Mouse (Mus musculus) adrenal gland, postnatal 25 days (tissue): ENCODE data around the gene Wrap53. TPM values are rescaled to one million over a fixed set of nuclear protein-coding genes. Genes with fewer than 3 reads are reported as not detected.
A peak's percentile ranks its signal among the peaks of the same experiment; 100 is the strongest.
"Not testable (repeated sequence)": the region's sequence is repeated elsewhere in the genome, so short reads cannot be mapped to it uniquely, and the experiment has no call there.

ENCODE experiments used
- DNase-seq: peaks from one replicate; pipeline ENCODE4 v3.0.0; 2021; ENCODE audit warnings: mixed read lengths
- total RNA-seq: library from RNA; stranded (reverse); gene quantifications from 2 replicates; pipeline ENCODE4 v1.2.3, GENCODE M21; 2021

Wrap53 gene
- total RNA-seq, 1 experiment from 2014 or later = 12.9 TPM

DNA sequence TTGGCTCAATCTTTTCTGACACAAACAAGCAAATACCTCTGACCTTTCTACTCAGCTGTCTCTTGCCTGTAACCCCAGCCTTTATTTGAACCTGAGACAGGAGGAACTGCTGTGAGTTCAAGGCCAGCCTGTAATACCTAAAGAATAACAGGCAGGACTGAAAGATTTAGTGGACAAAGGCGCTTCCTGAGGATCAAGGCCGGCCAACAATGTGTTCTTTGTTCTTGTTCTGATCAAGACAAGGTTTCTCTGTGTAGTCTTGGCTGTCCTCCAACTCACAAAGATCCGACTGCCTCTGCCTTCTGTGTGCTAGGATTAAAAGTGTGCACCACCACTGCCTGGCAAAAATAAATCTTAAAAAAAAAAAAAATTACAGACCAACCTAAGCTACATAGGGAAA is 15.7 kb downstream of the Wrap53 start:
- no peak for DNase-seq

DNA sequence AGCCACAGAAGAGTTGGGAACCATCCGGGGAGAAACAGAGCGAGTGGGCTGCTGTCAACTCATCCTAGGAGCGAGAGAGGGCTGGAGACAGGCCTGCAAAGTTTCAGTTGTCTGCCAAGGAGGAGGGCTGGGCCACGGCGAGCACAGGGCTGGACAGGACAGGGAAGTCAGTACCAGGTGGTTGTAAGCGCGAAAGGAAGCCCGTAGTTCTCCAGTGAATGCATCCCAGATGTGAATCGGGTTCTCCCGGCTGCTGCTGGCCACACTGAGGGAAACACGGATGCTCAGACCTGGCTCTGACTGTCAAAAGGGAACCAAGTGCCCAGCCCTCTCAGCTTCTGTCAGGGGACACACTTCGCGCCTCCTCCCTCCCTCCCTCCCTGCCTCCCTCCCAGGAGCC is 16.7 kb downstream of the Wrap53 start:
- no peak for DNase-seq

DNA sequence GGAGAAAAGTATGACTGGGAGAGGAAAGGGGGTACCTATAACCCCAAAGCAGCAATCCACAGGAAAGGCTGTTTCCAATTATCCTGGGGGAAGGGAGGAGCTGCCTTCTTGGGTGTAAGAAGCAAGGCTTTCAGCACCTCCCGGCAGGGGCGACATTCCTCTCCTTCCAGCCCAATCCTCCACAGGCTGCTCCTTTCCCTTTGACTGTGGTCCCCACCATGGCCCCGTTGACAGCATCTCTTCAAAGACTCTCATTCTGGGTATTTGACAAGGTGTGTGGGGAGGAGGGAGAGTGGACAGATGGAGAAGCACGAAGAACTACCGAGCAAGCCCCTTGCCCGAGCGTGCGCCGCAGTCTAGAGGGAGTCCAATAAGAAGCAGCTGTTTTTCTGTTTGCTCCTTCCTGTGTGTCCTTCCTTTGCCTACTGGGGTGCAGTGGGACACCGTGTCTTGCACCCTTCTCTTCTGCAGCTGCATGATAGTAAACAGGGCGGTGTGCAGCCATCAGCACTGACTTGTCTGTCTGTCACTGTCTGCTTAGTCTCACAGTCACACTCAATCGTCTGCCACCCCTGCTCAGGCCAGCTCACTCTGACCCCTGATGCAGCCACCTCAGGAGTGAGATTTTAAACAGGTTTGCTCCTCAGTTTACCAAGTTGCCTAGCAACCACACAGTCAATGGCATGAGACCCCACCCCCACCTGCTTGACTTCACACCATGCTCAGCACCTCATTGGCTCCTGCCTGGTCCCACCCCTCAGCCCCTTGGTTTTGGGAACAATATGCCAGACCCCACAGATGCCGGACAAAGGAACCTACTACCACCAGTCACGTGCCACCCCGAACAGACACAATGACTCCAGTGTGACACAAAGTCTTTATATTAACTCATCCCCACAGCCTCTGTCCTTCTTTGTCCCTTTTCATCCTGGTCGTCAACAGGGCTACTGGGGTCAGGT is 18.9 kb downstream of the Wrap53 start:
- no peak for DNase-seq

DNA sequence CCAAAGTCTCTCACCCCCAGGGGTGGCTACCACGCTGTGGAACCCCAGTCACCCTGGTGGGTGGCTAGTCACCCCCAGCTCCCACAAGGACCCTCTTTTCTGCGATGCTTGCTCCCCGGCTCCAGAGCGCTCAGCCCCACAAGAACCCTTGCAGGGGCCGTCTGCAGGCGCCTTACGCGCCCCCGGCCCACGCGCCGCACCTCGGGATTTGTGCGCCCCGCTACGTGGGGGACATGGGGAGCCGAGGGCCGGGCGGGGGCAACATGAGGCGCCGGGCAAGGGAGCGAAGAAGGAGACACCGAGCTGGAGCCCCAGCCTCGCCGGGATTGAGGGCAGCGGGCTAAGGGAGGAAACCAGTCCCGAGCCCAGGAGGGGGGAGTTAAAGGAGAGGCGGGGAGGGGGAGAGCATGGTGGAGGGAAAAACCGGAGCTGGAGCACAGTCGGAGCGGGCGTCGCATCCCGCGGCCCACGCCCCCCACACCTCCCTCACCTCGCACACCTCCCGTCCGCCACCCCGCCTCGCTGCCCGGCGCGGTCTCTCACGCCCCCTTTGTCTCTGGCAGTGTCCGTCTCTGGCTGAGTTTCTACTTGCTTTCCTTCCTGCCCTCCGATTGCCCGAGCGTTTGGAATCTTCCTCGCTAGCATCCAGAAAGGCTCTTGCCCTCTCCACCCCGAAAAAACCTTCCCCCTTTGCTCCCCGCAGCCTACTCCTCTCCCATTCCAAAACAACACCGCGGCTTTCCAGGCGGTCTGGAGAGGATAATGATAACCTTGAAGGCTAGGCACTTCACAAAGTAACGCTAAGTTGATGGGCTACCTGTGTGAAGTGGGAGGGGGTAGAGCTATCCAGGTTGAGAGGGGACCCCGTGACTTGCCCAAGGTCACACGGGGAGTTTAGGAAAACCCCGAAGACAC is 19.9 kb downstream of the Wrap53 start, which contains the start of gene Efnb3:
Efnb3 (minus strand) TSS at position 355 of the 915 bp plus-strand sequence.
- DNase-seq = no peak

DNA sequence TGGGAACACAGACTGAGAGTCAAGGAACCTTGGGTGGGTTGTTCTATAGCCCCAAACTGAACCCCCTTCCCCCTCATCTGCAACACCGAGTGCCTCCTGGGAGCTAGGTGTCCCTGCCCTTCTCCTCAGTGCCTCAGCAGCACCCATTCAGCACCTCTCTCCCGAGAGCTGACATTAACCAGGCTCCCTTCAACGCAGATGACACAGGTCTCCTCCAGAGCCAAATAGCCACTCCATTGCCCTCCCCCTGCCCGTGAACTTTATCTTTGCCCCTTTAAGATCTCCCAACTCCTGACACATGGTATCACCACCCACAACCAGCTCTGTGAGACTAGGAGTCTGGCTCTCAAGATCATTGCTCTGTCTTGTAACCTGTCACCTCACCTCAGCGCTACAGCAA is 20.9 kb downstream of the Wrap53 start:
- no peak for DNase-seq

DNA sequence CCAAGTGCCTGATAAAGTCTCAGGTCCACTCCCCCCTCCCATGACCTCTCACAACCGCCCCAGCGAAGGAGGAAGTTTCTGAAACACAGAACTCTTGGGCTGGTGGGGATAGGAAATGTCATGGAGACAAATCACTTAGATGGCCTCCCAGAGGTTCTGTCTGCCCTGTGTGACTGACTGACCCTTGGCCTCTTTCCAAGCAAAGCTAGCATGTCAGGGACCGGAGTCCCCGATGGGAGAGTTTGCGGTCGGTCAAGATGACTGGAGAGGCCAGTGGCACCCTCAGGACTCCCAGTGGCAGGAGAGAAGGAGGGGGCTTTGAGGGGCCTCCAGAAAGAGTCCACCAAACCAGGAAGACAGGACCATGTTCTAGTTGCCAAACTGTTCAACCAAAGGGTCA is 21.3 kb downstream of the Wrap53 start:
- no peak for DNase-seq

DNA sequence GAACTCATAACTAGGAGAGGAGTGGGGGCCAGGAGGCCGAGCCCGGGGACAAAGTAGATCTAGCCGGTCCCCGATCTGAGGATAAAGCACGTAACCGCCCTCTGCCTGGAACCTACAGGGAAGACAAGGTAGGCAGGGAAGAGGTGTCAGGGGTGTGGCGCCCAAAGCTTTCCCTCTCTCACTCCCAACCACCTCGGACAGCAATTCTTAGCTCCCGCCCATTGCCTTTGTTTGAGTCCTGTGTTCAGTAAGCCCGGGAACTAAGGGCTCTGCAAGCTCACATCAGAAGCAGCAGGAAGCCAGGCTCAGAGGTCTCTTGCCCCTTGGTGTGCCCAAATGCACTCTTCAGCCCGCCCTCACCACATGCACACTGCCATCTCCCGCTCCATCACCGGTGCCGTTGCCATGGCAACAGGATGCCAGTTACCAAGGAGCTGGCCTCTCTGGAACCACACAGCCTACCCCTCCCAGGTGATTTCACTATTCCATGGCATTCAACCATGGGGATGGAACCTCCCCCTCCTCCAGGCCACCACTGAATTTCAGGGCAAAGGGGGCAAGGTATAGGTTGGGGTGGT is 22.6 kb downstream of the Wrap53 start:
- no peak for DNase-seq

DNA sequence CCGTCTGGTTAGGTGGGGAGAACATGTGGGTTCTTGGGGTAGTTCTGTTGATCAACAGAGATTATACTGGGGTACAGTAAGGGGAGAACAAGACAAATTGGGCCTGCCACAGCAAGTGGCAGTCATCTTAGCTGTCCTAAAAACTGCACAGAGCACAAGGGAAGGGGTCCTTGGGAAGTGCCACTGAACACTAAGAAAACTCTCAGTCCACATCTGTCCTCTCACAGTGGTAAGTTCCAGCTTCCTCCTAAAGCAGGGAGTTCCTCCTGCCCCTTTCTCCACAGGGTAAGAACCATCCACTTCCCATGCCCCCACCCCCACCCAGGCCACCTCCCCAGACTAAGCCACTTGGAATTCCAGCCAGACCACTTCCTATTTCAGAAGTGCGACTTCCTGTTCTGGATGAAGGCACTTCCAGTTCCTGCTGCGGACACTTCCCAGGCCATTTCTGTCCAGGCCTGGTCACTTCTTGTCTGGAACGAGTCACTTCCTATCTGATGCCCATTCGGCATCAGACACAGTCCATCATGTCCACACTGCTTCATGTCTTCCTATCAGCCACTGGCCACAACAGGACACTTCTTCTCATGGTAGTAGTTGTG is 25.4 kb downstream of the Wrap53 start:
- no peak for DNase-seq

DNA sequence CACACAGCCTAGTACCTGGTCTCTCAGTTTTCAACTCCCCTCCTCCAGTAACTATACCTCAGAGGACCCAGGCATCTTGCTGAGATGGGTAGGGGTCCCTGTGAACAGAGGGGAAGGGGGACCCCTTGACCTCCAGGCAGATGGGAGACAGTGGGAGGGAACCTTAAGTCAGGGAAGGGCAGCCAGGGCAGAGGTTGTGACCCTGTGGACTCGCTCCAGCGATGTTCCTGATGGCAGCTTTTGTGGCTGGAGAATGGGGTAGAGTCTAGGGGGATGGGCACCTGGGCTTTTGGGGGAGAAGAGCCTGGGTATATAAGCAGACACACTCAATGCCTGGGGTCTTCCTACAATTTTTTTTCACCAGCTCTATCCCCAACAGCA is 26.7 kb downstream of the Wrap53 start:
- no peak for DNase-seq

DNA sequence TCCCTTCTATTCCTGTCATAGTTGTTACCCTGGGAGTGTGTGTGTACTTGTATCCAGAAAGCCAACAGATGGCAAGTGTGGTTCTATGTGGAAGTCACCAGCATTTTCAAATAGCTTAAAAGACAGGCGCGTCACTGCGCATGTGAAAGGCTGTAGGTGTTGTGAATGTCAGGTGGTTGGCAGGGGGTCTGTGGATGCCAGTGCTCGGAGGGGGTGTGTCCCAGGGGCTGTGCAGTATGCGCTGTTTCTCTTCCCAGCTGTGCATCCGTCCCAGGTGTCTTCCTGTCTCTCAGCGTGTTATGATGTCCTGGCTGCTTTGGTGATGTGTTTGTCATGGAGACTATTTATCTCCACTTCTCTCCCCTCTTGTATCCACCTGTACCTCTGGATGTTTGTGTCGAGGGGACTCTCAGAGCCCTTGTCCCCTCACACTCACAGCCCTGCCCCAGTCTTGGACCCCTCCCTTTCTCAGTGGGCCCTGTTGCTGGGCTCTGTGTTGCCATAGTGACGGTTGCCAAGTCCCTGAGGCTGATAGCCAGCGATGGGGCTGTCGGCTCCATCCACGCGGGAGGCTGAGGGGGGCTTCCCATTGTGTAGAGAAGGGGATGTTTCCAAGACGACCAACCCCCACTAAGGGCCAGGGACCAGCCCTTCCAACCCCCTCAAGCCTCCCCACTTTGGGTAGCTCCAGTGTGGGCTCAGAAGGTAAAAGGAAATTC is 27.3 kb downstream of the Wrap53 start:
- no peak for DNase-seq

DNA sequence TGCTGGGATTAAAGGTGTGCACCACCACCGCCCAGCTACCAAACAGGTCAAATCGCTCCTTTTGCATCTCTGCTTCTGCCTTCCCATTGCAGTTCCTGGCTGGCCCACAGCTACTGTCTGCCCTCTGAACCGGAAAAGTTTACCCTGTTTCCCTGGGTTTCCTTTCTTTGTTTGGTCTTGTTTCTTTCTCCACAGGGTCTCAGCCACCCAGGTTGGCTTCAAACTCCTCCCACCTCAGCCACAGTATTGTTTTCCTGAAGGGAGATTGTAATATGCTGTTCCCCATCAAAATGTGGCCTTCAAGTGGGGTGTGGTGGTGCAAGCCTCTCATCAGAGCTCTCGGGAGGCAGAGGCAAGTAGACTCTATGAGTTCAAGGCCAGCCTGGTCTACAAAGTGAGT is 28.7 kb downstream of the Wrap53 start:
- DNase-seq = no peak

DNA sequence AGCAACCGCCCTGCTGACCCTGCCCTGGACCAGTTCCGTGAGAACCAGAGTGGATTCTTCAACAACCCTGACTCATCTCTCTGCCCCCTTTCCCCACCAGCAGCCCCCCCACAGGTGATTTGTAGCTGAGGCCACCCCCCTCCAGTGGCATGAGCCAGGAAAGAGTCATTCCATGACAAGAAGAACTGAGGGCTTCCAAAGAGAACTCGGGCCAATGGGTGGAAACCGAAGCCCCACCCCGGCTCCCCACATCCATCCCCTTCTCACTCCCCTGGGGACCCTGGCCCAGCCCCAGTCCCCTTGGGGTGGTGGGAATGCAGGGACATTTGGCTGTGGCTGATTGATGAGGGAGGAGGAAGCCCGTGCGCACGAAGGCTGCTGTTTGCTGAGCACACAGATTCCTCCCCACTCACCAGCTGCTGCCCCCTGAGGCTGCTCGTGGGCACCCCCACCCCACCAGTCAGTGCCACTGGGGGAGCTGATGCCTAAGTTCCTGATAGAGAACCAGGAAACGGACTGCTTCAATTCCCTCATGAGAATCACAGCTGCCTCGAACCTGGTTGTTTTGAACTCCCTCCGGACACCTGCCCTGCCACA is 30.9 kb downstream of the Wrap53 start, which contains the start of gene Dnah2:
Dnah2 (minus strand) TSS at position 51 of the 597 bp plus-strand sequence.
- DNase-seq = no peak

DNA sequence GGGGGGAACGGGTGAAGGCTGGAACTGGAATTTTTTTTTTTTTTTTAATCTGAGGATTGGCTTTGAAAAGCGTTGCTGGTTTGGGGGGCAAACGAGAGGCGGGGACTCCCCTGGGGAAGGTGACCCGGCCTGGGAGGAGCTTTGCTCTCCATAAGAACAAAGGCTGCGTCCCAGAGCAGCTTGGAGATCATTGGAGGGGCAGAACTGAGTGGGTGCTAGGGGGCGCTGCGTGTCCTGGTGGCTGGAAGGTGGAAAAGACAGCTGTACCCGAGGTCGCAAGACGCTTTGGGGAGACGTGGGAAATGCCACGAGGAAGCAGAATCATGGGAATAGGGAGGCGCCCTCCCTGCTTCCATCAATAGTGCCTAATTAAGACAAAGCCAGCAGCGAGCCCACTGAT is 33.0 kb downstream of the Wrap53 start:
- peak; percentile 57 for DNase-seq

DNA sequence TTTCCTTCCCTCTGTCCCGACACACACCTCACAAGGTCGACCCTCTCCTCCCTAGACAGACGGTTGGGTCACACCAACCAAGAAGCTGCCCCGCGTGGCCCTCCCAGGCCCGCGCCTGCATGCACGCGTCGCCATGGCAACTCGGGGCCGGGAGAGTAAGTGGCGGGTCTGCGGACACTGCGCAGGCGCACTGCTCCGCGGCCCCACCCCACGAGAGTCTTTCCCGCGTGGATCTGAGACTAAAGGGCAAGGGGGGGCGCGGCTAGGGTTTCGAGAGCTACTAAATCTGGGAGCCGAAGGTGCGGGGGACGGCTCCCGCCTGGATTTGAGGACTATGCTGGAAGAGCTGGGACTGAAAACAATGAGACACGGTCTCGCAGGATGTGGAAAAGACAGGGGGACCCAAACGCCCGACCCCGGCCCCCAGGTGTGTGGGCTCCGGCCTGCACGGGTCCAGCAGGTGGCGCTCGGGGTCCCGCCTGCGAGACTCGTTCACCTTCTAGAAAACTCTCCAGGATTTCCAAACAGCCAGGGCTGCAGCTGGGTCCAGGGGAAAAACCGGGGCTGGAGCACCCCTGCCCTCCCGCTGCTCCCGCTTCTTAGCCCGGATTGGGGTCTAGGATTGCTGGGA is 33.5 kb downstream of the Wrap53 start:
- peak; percentile 85 for DNase-seq

DNA sequence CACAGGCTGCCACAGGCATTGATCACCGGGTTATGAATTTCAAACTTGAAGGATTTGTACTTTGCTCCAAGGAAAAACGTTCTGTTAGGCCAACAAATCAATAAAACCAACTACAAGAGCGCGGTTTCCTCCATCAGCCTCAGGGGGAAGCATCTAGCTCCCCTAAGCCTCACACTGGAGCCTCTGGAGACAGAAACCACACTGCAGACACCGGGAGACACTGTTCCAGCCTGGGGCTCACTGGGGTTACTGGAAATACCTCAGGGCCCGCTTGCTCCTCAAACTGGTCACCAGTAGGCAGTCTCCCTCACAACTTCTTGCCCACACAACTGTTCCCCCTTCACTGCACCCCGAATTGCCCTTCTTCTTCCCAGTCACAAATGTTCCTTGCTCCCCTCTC is 34.1 kb downstream of the Wrap53 start:
- DNase-seq = no peak

DNA sequence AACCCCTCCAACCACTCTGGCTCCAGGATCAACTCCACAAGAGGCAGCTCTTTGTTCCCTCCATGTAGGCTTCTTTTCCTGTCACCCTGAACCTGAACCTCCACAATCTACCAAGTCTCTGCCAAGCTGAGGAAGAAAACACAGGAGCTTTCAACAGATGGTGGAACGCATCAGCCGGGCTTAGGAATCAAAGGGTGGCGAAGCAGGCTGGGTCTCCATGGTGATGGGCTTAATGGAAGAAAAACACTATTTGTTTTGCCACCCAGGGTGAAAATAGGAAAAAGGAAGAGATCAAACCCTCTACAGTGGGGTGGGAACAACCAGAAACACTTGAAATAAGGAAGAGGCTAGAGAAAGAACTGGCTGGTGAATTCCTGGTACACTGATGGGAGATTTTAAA is 36.5 kb downstream of the Wrap53 start:
- DNase-seq = no peak

DNA sequence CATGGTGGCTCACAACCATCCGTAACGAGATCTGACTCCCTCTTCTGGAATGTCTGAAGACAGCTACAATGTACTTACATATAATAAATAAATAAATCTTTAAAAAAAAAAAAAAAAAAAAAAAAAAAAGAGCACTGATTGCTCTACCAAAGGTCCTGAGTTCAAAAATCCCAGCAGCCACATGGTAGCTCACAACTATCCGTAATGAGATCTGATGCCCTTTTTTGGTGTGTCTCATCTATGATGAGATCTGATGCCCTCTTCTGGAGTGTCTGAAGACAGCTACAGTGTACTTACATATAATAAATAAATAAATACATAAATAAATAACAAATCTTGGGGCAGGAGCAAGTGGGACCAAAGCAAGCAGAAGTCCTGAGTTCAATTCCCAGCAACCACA is 38.3 kb downstream of the Wrap53 start:
- not testable (repeated sequence) for DNase-seq

DNA sequence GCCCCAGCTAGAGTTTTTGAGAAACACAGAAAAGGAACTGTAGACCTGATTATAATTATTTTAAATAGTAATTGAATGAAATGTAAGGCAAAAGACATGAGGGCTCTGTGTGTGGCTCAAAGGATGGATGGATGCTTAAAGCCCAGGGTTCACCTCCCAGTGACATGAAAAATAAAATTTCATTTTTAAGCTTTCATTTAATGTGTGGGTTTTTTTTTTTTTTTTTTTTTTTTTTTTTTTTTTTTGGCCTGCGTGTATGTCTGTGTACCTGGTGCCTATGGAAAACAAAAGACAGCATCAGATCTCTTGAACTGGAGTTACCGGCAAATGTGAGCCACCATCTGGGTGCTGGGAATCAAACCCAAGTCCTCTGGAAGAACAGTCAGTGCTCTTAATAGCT is 39.4 kb downstream of the Wrap53 start:
- DNase-seq = no peak

DNA sequence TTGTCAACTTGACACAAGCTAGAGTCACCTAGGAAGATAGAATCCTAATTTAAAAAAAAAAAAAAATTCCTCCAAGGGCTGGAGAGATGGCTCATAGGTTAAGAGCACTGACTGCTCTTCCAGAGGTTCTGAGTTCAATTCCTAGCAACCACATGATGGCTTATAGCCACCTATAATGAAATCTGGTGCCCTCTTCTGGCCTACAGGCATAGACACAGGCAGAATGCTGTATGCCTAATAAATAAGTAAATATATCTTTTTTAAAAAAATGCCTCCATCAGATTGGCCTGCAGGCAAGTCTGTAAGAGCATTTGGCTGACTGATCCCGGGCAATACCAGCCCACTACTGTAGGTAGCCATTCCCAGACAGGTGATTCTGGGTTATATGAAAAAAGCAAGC is 45.1 kb downstream of the Wrap53 start:
- no peak for DNase-seq

DNA sequence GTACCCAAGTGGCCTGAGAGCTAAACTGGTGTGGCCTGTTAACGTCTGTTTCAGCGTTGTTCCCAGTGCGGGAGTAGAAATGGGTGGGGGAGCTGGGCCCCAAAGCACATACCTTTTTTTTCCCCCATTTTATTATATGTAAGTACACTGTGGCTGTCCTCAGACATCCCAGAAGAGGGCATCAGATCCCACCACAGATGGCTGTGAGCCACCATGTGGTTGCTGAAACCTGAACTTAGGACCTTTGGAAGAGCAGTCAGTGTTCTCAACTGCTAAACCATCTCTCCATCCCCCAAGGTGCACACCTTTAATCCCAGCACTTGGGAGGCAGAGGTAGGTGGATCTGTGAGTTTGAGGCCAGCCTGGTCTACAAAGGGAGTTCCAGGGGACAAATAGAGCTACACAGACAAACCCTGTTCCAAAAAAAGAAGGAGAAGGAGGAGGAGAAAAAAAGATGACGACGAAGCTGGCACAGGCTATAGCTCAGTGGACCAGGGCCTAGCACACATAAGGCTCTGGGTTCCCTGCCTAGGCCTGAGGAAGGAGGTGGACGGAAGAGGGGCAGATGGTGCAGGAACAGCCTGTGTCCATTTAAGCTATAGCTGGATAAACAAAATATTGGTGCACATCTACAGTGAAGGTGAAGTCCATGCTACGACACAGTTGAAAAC is 47.4 kb downstream of the Wrap53 start:
- no peak for DNase-seq
